Mouse (Mus musculus) T-helper 17 cell (primary cell): ENCODE measurements around the gene Arntl2.
"Not testable (repeated sequence)": the region's sequence is repeated elsewhere in the genome, so short reads cannot be mapped to it uniquely, and the experiment has no call there.

Source experiments
- in situ Hi-C, 2 experiments: fragments of 300-600 bp; cut with MboI, MseI; formaldehyde crosslinking; loops; 1 replicate in 1 of 2; 2 replicates in 1 of 2; pipeline ENCODE4 v1.15.1; 2025; ENCODE audit warnings: high pct_unique_total_duplicates in 2 of 2

Gene Arntl2

DNA sequence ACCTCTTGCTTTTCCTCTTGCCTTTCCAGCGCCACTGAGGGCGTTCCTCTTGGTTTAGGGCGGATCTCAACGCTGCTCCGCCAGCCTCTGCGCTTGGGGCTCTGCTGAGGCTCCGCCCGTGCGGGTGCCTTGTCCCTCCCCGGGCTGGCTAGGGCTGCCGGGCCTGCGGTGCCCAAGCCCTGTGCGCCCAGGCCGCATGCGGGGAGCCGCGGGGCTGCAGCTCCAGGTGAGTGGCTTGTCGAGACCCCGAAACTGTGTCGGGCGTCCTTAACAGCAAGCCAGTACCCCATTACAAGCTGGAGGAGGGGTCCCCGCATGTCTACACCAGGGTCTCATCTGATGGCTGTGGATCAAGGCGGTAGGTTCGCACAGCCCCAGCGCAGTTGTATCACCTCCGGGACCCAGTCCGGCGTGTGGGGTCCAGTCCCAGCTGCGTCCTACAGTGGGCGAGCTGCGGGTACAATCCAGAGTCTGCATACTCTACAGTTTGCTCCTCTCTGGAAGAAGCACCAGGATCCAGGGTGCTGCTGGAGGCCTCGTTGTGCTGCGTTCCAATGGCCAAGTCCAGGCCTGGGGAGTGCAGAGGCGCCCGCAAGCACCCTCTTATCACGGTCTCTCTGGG lies at the start of gene Arntl2:
Gene Arntl2 (plus strand): TSS at position 132 of the 622 bp plus-strand sequence.
- in situ Hi-C loops: no loop called here

DNA sequence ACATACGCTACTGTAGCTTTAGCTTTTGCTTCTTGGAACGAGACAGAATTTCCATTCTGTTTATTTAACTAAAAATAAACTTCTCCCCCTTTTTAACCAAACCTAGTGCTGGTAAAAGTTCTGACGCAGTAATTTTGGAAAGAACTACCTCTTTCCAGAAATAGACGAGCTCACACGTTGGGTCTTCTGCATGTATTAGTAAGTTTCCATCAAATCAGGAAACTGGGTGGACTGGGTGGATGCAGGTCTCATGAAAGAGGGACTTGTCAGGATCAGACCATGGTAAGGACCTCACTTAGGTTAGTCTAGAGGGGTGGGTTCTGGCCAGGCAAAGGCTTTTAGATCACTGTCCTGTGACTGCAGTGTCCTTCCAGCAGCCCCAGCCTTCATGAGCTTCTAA lies 49.3 kb upstream of the Arntl2 start:
- in situ Hi-C loops: loop anchor here in 1 of 2 experiments (25.0 kb wide), 2 partner anchors 759 to 1434 kb away; no protein-coding TSS in a partner anchor

DNA sequence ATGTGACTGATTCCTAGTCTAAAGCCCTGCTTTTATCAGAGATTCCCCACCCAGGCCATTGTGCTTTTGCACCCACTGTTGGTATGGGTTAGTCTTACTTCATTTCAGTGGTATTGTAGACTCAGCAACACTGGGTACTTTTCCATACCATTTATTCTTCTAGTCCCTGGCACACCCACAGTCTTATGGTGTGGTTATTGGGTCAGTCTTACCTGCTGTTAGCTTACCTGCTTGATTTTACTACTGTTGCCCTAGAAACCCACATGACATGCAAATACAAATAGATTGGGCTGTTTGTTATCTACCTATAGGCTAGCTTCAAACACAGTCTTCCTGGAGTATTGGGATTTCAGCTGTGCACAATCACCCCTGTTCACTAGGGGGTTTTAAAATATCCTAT lies 48.8 kb upstream of the Arntl2 start:
- in situ Hi-C loops: loop anchor here in 1 of 2 experiments (25.0 kb wide), 2 partner anchors 760 to 1435 kb away; no protein-coding TSS in a partner anchor

DNA sequence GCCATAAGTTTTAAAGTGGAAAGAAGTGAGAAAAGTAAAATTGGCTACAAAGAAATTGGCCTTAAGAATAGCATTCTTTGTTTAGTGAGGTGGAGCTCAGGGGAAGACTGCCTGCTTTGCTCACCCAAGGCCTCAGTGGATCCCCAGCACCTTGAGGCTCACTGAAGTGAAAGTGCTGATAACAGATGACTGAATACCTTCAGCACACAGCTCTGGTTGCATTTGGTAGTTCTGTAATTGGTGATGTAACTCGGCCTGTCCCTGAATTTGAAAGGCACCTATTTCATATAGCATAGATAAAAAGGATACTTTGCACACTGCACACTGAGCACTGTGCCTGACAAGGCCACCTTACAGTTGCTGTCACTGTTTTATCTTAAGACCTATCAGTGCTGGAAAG lies 47.6 kb upstream of the Arntl2 start:
- in situ Hi-C loops: loop anchor here in 1 of 2 experiments (25.0 kb wide), 2 partner anchors 761 to 1436 kb away; no protein-coding TSS in a partner anchor

DNA sequence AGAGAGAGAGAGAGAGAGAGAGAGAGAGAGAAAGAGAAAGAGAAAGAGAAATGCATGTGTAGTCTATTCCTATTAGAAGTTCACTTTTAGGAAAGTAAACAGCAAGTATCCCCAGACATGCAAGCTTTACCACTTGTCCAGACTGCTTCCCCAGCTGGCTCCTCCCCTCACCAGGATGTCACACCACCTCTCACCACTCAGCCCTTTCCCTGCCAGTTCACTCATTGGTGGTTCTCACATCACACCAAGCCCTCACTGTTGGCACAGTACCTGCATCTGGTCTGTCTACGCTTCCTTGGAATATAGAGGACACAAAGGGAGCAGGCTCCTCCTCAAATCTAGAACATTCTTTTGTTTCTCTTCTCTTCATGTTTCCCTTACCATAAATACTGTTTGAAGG lies 44.2 kb upstream of the Arntl2 start:
- in situ Hi-C loops: loop anchor here in 1 of 2 experiments (10.0 kb wide), 1 partner anchor 87 kb away; no protein-coding TSS in a partner anchor

DNA sequence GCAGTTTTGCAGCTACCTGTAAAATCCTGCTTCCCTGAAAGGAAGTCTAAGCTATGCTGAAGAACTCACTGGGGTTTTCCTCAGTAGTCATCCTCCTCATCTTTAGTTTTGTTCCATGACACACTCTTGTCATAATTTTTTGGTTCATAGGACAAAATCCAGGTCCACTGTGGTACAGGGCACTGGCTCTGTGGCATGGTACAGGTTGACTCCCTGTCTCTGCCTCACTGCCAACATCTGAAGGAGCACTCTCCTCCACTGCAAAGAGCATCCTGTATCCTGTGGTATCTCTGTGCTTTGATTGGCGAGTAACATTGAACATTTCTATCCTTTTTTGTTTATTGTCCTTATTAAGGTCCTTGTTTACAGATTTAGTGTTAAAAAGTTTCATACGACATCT lies 43.7 kb upstream of the Arntl2 start:
- in situ Hi-C loops: loop anchor here in 1 of 2 experiments (10.0 kb wide), 1 partner anchor 87 kb away; no protein-coding TSS in a partner anchor

DNA sequence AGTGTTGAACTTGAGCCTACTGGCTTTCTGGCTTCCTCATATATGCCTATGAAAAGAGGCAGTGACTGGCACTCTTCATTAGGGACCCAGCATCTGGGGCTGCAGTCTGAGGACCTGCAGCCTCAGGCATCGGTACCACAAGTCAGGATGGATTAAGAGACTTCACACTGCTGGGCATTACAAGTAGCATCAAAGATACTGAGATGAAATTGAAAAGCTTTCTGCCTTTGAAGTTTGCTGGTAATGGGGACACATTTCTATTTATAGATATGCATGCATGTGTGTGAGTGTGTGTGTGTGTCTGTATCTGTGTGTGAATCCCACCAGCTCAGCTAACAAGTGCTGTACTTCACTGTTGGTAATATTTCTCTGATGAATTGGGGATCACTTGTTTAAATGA lies 43.2 kb upstream of the Arntl2 start:
- in situ Hi-C loops: loop anchor here in 1 of 2 experiments (10.0 kb wide), 1 partner anchor 88 kb away; no protein-coding TSS in a partner anchor

DNA sequence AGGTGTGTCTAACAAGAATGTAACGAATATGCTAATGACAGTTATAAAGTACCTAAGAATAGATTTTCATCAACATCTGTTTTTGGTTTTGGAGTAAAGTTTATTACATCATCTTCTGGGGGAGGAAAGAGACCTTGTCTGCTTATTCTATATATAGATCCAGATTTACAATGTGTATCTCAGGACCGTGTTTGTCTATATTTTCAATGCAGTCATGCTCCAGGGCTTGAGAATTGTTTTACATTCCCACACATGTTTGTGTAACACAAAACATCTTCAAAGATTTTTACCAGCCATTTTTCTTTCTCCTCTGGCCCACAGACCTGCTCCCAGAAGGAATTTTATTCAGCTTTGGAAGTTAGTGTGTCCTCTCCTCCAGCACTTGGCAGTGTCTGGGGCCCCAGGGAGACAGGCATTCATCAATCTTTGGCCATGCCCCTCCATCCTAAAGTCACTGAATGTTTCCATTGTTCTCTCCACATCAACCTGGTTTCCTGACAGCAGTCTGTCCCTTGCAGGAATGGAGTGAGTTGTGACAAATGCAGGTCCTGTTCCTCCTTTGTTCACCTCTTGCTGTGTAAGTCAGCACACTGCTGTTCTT lies 42.2 kb upstream of the Arntl2 start:
- in situ Hi-C loops: loop anchor here in 1 of 2 experiments (10.0 kb wide), 1 partner anchor 89 kb away; no protein-coding TSS in a partner anchor

DNA sequence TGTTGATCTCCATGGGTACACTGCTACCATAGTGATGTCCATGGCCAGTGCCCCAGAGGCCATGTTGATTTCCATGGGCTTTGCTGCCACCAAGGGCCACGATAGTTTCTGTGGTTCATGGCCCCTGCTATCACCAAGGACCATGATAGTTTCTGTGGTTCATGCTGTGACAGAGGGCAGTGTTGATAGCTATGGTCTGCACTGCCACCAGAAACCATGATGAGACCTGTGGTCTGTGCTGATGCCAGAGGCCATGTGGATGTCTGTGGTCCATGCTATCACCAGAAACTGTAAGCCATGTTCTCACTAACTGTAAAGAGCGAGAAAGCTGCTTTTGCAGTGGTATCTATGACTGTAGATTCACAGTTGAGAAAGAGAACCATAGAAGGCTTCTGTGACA lies 40.7 kb upstream of the Arntl2 start:
- in situ Hi-C loops: loop anchor here (5.0 to 10.0 kb wide), 3 partner anchors 88 to 338 kb away; no protein-coding TSS in a partner anchor

DNA sequence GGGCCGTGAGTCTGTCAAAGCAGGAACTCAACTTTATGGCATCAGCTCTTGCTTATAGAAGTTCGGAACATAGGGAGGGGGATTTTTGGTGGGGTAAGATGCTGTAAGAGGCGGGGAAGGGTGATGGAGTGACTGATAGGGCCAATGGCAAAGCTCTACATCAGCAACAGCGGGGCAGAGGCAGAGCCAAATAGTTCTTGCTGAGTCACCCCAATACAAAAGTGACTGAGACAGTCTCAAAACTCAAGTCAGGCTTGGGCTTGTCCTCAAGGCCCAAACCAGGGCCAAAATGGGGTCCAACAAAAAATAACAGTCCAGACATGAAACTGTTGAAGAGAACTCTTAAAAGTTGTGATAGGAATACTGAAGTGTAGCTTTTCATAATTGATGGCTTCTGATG lies 40.2 kb upstream of the Arntl2 start:
- in situ Hi-C loops: loop anchor here (5.0 to 10.0 kb wide), 3 partner anchors 88 to 338 kb away; no protein-coding TSS in a partner anchor

DNA sequence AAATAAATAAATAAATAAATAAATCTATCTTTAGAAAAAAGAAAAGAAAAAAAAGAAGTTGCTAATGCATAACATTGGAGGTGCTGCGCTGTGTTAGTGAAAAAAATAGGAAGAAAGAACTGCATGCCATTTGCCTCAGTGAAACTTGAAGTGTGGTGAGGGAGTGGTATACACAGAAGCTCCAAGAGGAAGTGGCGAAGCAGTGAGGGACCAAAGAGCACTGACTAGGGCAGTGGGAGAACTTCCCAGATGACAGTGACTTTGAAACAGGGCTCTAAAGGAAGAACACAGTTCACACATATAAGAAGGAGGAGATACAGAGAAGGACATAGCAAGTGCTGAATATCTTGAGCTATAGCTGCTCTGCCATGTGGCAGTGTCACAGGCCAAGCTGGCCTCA lies 36.8 kb upstream of the Arntl2 start:
- in situ Hi-C loops: loop anchor here (5.0 to 10.0 kb wide), 3 partner anchors 92 to 342 kb away; no protein-coding TSS in a partner anchor

DNA sequence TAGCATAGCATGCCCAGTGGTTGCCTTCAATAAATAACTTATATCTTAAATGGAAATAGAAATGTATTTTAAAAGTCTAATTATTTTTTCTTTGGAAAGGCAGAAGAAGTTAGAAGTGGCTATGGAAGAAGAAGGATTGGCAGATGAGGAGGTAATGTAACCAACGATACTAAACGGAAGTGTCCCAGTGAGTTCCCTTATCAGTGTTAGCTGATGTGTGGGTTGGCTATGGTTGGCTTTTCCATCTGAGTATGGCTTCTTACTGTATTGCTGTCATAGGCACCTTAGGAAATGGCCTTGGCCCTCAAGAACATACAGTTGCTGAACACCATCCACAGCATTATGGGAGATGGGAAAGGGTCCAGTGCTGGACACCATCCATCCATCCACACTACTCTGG lies 35.8 kb upstream of the Arntl2 start:
- in situ Hi-C loops: no loop called here

DNA sequence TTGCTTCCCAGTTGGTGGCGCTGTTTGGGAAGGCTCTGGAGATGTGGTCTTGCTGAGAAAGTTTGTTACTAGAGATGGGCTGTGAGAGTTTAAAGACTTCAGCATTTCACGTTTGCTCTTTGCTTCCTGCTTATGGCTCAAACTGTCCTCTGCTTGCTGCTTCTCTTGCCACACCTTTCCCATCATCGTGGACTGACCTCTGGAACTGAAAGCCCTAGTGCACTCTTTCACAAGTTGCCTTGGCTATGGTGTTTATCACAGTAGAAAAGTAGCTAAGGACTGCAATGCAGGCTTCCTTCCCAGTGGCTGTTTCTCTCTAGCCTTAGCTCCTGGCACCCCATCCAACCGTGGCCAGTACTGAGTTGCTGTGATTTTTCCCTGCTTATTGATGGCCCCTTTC lies 35.1 kb upstream of the Arntl2 start:
- in situ Hi-C loops: no loop called here

DNA sequence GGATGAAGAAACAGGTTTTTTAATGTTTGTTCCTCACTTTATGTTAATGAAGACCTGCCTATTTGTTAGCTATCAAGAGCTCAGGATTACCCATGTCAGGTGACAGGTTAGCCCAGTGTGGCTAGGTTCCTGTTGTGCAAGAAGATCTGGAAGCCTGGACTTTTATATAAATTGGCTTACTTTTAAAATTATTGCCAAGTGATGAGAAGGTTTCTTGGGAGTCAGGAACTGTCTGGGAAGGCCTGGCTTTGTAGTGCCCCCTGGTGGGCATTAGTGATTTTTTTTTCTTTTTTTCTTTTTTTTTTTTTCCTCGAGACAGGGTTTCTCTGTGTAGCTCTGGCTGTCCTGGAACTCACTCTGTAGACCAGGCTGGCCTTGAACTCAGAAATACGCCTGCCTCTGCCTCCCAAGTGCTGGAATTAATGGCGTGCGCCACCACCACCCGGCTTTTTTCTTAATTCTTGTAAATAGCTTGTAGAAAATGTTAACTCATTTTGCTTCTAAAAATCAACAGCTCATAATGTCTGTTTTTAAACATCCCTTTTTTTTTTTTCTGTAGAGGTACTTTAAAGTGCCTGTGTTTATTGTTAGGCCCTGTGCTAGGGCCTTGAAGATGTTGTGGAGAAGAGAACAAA lies 33.5 kb upstream of the Arntl2 start:
- in situ Hi-C loops: no loop called here

DNA sequence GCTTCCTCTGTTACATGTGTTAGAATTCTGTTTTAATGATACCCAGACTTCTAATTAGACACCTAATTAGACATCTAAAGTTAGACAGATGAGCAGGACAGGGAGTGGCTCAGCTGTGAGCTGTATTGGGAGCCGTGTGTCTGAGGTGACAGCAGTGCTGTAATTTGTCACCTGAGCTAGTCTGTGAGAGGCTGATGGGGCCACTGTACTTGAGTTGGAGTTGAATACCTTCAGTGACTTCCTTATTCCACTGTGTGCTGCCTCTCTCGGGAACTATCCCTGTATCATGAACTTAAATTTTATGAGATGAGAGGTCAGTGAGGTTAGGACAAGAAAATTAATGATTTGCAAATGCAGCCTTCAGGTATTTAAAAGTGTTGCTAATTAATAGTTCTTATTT lies 31.3 kb upstream of the Arntl2 start:
- in situ Hi-C loops: no loop called here

DNA sequence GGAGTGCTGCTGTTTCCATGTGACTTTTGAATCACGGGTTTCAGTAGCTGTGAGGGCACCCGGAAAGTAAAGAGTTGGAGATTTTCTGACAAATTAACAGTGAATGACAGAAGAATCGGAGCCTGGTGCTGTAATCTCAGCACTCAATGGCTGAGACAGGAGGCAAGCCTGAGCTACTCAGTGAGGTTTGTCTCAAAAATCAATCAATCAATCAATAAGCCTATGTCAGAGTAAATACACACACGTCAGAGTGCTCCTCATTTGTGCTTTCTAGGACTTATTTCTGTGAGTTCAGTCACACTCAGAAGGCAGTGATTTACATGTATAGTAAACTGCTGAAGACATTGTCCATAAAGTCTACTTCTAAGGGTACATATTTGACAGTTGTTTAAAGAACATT lies 30.6 kb upstream of the Arntl2 start:
- in situ Hi-C loops: no loop called here

DNA sequence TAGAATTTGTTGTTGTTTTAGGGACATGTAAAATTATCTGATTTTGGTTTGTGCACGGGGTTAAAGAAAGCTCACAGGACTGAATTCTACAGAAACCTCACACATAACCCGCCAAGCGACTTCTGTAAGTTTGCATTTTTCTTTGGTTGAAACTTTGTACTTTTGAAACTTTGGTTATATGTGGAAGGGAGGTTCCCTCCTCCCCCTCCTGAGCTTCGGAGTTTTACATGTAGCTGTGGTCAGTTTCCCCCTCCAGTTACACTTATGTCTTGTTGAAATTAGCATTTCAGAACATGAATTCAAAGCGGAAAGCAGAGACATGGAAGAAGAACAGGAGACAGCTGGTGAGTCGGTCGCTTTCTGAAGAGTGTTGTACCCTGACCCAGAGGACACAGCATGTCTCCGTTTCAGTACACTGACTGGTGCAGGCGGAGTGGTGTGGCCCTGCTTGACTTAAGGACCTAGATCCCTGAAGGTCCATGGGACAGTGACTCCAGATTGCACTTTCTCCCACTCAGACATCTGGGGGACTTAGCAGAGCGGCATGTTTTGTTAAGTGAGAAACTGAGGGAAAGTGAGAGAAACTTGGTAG lies 26.9 kb upstream of the Arntl2 start:
- in situ Hi-C loops: no loop called here

DNA sequence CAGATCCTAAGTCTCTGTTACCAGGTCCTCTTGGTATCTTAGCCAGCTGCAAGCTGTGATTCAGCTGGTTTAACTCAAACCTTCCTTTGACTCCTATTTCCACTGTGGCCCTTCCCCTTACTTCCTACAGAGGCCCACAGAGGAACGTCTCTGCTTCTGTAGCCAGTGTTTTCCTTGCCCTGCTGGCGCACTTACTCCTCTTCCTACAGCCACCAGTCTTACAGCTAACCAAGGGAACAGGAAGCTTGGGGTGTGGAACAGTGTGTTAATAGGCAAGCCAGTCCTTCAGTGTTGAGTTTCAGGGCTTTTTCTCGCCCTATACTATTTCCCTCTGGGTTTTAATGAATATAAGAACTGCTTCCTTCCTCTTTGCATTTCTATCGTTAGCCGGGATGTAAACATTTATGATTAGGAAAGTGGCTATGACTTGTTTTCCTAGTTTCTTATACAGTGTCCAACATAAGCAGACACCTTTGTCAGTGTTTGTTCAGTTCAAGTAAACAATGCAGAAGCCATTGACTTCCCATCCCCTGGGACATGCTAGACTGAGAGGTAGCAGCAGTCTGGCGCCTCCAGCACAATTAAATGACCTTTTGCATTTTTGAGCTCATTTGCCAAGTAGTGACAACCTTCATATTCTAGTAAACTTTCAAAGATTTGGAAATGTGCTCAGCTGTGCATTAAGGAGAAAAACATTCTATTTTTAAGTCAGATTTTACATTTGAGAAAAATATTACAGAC lies 25.7 kb upstream of the Arntl2 start:
- in situ Hi-C loops: no loop called here

DNA sequence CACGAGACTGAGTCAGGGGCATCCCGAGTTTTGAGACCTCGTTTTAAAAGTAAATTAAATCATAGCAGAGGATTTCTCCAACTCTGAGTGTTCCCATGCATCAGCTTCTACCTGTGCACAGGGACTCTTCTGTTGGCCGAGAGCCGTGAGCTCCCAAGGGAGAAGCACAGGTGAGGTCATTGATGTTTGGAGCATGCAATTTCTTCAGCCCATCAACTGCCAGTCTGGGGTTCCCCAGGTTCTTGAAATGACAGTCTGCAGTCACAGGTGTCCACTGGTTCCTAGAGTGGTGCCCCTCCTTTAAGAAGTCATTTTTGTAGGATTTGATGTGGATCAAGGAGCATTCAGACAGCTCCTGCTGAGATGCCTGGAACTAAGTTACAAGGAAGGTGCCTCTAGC lies 25.0 kb upstream of the Arntl2 start:
- in situ Hi-C loops: no loop called here

DNA sequence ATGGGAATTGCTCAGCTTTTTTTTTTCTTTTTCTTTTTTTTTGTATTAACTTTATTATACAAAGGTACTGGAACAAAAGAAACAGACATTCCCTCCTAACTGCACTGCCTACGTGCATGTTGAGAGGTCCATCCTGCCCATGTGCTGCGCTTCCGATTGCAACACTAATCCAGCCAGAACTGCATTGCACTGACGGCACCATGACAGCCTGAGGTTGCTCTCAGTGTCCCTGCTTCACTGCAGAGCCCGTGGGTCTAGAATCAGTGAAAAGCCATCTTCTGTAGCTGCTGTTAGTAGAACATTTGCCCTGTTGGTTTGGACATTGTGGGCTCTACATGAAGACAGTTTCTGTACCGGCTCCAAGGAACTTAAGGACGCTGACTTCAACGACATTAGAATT lies 20.0 kb upstream of the Arntl2 start:
- in situ Hi-C loops: not testable (repeated sequence)
